ENCODE assay signal across 7 mouse cellular contexts in genomic region chr7:67954591-67955185, GRCm38 (mm10). TPM values are rescaled to one million over a fixed set of nuclear protein-coding genes. Genes with fewer than 3 reads are reported as not detected.
DNase-seq lines count a peak whose midpoint lies in the region; ATAC-seq and TF ChIP-seq lines count a peak whose summit lies in the region.

No protein-coding gene starts in this region.

- 9% methylated on average over 10 of the region's 10 CpGs for WGBS in lung, embryonic 16.5 days
- 3% methylated on average over 10 of the region's 10 CpGs for WGBS in forebrain, embryonic 15.5 days
- WGBS in liver, embryonic 12.5 days (ENCODE audit: insufficient replicate concordance) = 42% methylated on average over 10 of the region's 10 CpGs
- WGBS in stomach, postnatal 0 days = 22% methylated on average over 10 of the region's 10 CpGs

- DNase-seq in lung, postnatal 14 days = no peak
- DNase-seq in stomach, postnatal 0 days (ENCODE audit: low spot score) = no peak
- DNase-seq in gastrocnemius, postnatal 10 days = no peak
- no peak for DNase-seq in cerebellum, adult 9-10 months

- no peak for TF ChIP-seq EP300 in stomach, postnatal 0 days (optimal IDR thresholded peaks at IDR 0.05)

- TF ChIP-seq CTCF in stomach, postnatal 0 days (IDR thresholded peaks at IDR 0.05; ENCODE audit: low read depth) = no peak

- peak overlapping the region; percentile 94 for H3K4me3 ChIP-seq in lung, embryonic 16.5 days (ENCODE audit: low read length)
- H3K4me3 ChIP-seq in forebrain, embryonic 15.5 days = peak overlapping the region; percentile 53
- H3K4me3 ChIP-seq in liver, embryonic 12.5 days = peak overlapping the region; percentile 95
- peak overlapping the region; percentile 88 for H3K4me3 ChIP-seq in stomach, postnatal 0 days (ENCODE audit: low read depth, low read length)

- no peaks in the 10 kb centered on the region for H3K9me3 ChIP-seq in lung, embryonic 16.5 days (ENCODE audit: control insufficient read depth, low read length)
- no peaks in the 10 kb centered on the region for H3K9me3 ChIP-seq in forebrain, embryonic 15.5 days
- H3K9me3 ChIP-seq in liver, embryonic 12.5 days (replicated peaks) = no peaks in the 10 kb centered on the region
- no peaks in the 10 kb centered on the region for H3K9me3 ChIP-seq in stomach, postnatal 0 days (ENCODE audit: control insufficient read depth, low read length)

- no peak for ATAC-seq in lung, embryonic 16.5 days (ENCODE audit: low read depth)
- no peak for ATAC-seq in forebrain, embryonic 15.5 days (replicated peaks)
- no peak for ATAC-seq in liver, embryonic 12.5 days
- no peak for ATAC-seq in stomach, postnatal 0 days (ENCODE audit: low FRiP score, low TSS enrichment)

- H3K4me2 ChIP-seq in lung, embryonic 16.5 days (ENCODE audit: low read depth, low read length) = peak overlapping the region; percentile 81
- peak overlapping the region; percentile 96 for H3K4me2 ChIP-seq in forebrain, embryonic 15.5 days (replicated peaks)
- peak overlapping the region; percentile 94 for H3K4me2 ChIP-seq in liver, embryonic 12.5 days
- peak overlapping the region; percentile 93 for H3K4me2 ChIP-seq in stomach, postnatal 0 days (replicated peaks; ENCODE audit: low read depth)

- H3K36me3 ChIP-seq in lung, embryonic 16.5 days (ENCODE audit: control insufficient read depth, insufficient read depth, low read length) = no peaks in the 10 kb centered on the region
- H3K36me3 ChIP-seq in forebrain, embryonic 15.5 days = no peaks in the 10 kb centered on the region
- no peaks in the 10 kb centered on the region for H3K36me3 ChIP-seq in liver, embryonic 12.5 days
- no peaks in the 10 kb centered on the region for H3K36me3 ChIP-seq in stomach, postnatal 0 days (ENCODE audit: control insufficient read depth, insufficient read depth, low read length)

- peak overlapping the region; percentile 3; the same call in 1 of the 2 replicates for H3K27ac ChIP-seq in lung, embryonic 16.5 days (ENCODE audit: low read length)
- H3K27ac ChIP-seq in forebrain, embryonic 15.5 days (replicated peaks) = no peak overlapping the region
- no peak overlapping the region for H3K27ac ChIP-seq in liver, embryonic 12.5 days
- H3K27ac ChIP-seq in stomach, postnatal 0 days (replicated peaks) = 0 out of 2 replicates have a peak overlapping the region, but pooled peaks have one; percentile 41

- peaks cover 46% of the 10 kb centered on the region for H3K4me1 ChIP-seq in lung, embryonic 16.5 days (replicated peaks; ENCODE audit: control insufficient read depth, insufficient read depth, low read length)
- peaks cover 49% of the 10 kb centered on the region for H3K4me1 ChIP-seq in forebrain, embryonic 15.5 days
- H3K4me1 ChIP-seq in liver, embryonic 12.5 days = peaks cover 74% of the 10 kb centered on the region
- H3K4me1 ChIP-seq in stomach, postnatal 0 days (replicated peaks; ENCODE audit: control insufficient read depth, insufficient read depth) = peaks cover 6% of the 10 kb centered on the region

- peak overlapping the region; percentile 98 for H3K9ac ChIP-seq in lung, embryonic 16.5 days (ENCODE audit: low read length)
- H3K9ac ChIP-seq in forebrain, embryonic 15.5 days (replicated peaks) = peak overlapping the region; percentile 95
- peak overlapping the region; percentile 95 for H3K9ac ChIP-seq in liver, embryonic 12.5 days
- H3K9ac ChIP-seq in stomach, postnatal 0 days (ENCODE audit: low read length) = peak overlapping the region; percentile 95

- H3K27me3 ChIP-seq in lung, embryonic 16.5 days (ENCODE audit: control insufficient read depth, insufficient read depth, low read depth, low read length) = no peaks in the 10 kb centered on the region
- no peaks in the 10 kb centered on the region for H3K27me3 ChIP-seq in forebrain, embryonic 15.5 days
- 0 out of 2 replicates have a peak, but pooled peaks cover 4% of the 10 kb centered on the region for H3K27me3 ChIP-seq in liver, embryonic 12.5 days (replicated peaks)
- no peaks in the 10 kb centered on the region for H3K27me3 ChIP-seq in stomach, postnatal 0 days (ENCODE audit: control insufficient read depth, insufficient read depth, low read length)

RNA-seq across cellular contexts. Expression of gene Igf1r, which starts 2.1 kb away (rescaled TPM):
- 19.9 and 22.9 TPM in 2 replicates for polyA plus RNA-seq in lung, embryonic 16.5 days (2015; fragmentation: Nextera tagmentation; extraction: Ambion mirVana)
- 26.8 and 28.5 TPM in 2 replicates for polyA plus RNA-seq in forebrain, embryonic 15.5 days (2015; fragmentation: Nextera tagmentation; extraction: Ambion mirVana)
- polyA plus RNA-seq in liver, embryonic 12.5 days (2016; fragmentation: Nextera tagmentation; extraction: Ambion mirVana) = 8.5 and 9.6 TPM in 2 replicates
- 6.5 and 6.8 TPM in 2 replicates for polyA plus RNA-seq in stomach, postnatal 0 days (2015; fragmentation: Nextera tagmentation; extraction: Ambion mirVana)
- 10 to 100 TPM; 16.6 to 24.7 TPM for total RNA-seq in gastrocnemius, postnatal 10 days (2021)

Comparison
In these comparisons a context has a peak if more than half of its experiments do, and no peak if none do; other contexts are left out.
1. H3K27ac ChIP-seq: peak in lung, embryonic 16.5 days (single experiment) and stomach, postnatal 0 days (single experiment); none in forebrain, embryonic 15.5 days (single experiment) and liver, embryonic 12.5 days (single experiment).
2. Peak in every context shown above with its lines, with median percentiles within 50 percentile points of each other: H3K4me2 ChIP-seq, H3K4me3 ChIP-seq and H3K9ac ChIP-seq.